Mouse (Mus musculus): ENCODE measurements at regions not wholly inside any gene's neighbourhood (a gene's known extent, or its start where the extent isn't known, plus 50 kb on each side); places are given as distances from the start of the nearest gene placed in this dataset.

DNA sequence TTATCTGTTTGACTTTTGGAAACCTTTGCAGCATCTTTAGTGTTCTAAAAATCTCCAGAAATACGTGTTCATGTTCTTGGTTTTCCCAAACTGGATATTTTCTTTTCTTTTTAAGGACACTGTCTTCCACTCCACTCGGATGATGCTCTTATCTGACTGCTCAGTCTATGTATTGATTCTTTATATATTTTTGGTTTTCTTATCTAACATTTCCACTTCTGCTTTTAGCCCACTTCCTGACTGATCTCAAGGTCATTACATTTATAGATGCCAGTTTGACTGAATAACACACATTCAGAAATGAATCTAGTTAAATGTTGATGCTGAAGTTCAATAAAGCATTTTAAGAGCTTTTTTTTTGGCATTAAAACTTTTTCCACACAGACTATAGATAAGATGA, 265.3 kb downstream of the Rpl36a-ps1 start:
- no peak for DNase-seq (ENCODE audit: low spot score)

DNA sequence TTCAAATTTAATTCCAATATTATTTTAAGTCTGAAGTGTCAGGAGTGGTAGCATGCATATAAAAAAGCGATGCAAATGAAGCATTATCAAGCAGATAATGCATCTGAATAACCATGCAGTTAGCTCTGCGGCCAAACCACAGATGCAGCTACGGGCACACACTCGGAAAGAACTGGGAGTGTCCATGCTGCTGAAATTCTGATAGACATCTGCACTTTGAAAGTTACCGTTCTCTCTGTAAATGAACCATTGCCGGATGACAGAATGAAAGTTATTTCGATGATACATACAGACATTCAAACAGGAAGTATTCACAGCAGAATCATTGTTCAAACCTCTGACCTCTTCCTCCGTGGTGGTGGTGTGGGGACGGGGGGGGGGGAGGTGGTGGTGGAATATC, 271.6 kb downstream of the Rpl36a-ps1 start:
- DNase-seq (ENCODE audit: low spot score) = no peak

- DNase-seq (ENCODE audit: low spot score) = no peak
These were observed 273.1 kb downstream of the Rpl36a-ps1 start for GRCm38 (mm10) chr14:98721033-98721432.

DNA sequence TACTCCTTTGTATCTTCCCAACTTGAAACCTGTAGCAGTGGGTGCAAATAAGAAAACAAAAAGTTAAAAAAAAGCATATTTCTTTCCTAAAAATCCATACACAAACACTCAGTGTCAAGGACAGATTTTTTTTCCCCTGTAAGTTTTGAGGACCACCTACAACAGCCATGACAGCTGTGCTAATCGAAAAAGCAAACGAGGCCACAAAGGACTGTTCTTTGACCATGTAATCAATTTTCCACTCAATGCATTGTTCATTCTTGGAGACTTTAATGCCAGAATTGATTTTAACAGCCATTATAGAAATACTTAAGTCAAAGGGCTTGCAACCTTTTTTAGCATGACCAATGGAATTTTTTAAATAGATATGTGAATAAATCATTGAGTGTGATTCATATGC, 286.1 kb downstream of the Rpl36a-ps1 start:
- DNase-seq (ENCODE audit: low spot score) = no peak

GRCm38 (mm10) chr14:98707574-98707973, 286.5 kb downstream of the Rpl36a-ps1 start:
- no peak for DNase-seq (ENCODE audit: low spot score)

DNA sequence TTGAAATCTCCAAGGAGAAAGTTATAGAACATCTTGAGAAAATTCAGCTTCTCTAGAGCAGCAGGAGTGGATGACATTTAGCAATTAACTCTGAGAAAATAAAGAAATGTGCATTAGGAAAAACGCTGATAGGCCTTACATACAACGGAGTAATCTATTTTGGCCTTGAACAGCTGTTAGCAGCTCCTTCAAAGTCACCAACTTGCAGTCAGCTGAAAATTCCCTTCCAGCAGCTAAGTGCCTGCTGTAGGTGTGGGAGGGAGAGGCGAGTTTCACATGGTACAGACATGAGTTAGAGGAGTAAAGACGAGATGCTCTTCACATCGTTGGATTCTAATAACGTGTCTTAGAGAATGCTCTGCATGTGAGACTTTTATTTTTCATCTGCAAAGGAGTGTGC, 290.8 kb downstream of the Rpl36a-ps1 start:
- DNase-seq (ENCODE audit: low spot score) = no peak

DNA sequence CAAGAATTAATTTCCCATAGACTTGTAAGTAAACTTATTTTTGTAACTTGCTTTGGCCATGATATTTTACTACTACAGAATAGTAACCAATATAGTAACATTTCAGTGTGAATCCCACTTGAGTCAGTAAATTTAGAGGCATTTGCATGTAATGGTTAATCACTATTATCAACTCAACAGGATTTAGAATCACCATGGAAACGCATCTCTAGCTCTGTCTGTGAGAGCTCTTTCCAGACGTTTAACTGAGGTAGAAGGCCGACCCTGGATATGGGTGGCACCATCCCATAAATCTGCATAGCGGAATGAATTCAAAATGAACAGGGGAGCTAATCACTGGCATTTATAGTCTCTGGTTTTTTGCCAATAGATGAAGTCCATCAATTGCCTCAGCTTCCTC, 337.6 kb downstream of the Rpl36a-ps1 start:
- DNase-seq (ENCODE audit: low spot score) = no peak

GRCm38 (mm10) chr14:98654191-98654809, 339.8 kb downstream of the Rpl36a-ps1 start:
- DNase-seq (ENCODE audit: low spot score) = no peak

GRCm38 (mm10) chr14:98651221-98651620, 342.9 kb downstream of the Rpl36a-ps1 start:
- DNase-seq (ENCODE audit: low spot score) = no peak

- no peak for DNase-seq (ENCODE audit: low spot score)
These were observed 343.6 kb downstream of the Rpl36a-ps1 start for GRCm38 (mm10) chr14:98650520-98650919.

- DNase-seq (ENCODE audit: low spot score) = no peak
These were observed 346.5 kb downstream of the Rpl36a-ps1 start for GRCm38 (mm10) chr14:98647614-98648013.

- no peak for DNase-seq (ENCODE audit: low spot score)
These were observed 350.4 kb downstream of the Rpl36a-ps1 start for GRCm38 (mm10) chr14:98643756-98644155.

DNA sequence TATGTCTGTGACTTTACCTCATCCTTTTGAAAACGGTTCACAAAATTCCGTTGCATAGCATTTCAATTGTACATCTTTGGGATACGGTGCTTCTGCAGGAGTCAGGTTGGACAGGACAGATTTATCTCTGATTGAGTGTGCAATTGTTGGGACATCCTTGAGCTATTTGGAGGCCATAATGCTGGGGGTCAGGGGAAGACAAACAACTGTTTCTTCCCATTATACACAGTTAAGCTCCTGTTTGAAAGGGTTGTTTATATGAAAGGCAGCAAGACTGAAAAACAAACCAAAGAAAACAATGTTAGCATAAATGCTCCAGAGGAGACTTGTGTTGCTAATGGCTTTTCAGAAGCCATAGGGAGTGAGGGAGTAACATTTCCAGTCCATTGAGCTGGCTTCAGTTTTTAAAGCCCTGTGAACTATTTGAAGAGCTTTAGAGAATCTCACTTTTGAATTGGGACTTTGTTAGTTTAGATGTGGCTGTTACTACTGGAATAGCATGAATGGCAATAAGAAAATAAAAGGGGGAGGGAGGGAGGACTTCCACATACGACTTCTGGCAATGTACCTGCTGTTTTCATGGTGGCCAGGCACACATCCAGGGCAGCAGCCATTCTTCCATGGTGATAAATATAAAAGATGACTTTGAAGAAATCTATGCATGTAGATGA, 351.3 kb downstream of the Rpl36a-ps1 start:
- no peak for DNase-seq (ENCODE audit: low spot score)

DNA sequence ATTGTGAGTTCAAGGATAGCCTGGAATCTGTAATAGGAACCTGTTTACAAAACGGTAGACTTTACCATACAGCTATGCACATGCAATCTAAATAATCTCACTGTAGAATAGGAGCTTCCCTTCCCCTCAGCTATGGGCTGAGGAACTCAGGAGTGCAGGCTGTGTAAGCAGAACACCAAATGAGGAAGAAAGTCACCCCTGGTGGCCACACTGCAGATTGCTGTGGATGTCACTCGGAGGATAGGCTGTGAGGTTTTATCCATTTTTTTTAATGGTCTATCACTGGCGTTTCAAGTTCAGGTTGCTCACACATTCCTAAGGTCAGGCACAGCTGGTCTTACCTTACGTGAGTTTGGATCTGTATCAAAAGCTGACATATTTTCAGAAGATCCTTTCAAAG, 365.1 kb downstream of the Rpl36a-ps1 start:
- no peak for DNase-seq (ENCODE audit: low spot score)

GRCm38 (mm10) chr14:98626476-98626875, 367.6 kb downstream of the Rpl36a-ps1 start:
- no peak for DNase-seq (ENCODE audit: low spot score)

DNA sequence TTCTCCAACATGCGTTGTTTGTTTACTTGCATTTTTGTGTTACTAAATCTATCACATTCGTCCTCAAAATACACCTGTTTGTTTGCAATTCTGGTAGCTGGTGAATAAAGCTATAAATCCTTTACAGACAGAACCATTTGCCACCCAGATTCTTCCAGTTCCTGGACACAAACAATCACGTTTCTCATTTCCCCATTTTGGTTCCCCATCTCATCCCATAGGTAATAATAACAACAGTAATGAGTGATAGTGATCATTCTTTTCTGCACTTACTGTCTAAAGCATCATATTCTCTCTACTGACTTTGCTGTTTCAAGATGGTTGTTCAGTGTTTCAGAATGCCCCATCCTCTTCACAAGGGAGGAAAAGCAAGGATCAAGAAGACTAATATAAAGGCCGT, 368.3 kb downstream of the Rpl36a-ps1 start:
- no peak for DNase-seq (ENCODE audit: low spot score)

DNA sequence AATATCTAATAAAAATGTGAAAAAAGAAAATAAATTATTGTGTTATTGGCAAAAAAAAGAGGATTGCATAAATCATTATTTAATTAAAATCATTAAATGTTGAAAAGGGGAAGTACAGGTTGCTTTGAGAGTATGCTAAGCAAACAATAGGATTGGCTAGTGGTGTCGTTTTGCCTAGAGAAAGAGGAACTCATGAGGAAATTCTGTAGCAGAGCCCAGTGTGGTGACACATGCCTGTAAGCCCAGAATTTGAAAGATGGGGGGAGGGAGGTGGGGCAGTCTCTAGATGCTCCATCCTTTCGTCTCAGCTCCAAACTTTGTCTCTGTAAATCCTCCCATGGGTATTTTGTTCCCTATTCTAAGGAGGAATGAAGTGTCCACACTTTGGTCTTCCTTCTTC, 388.3 kb downstream of the Rpl36a-ps1 start:
- no peak for DNase-seq (ENCODE audit: low spot score)

DNA sequence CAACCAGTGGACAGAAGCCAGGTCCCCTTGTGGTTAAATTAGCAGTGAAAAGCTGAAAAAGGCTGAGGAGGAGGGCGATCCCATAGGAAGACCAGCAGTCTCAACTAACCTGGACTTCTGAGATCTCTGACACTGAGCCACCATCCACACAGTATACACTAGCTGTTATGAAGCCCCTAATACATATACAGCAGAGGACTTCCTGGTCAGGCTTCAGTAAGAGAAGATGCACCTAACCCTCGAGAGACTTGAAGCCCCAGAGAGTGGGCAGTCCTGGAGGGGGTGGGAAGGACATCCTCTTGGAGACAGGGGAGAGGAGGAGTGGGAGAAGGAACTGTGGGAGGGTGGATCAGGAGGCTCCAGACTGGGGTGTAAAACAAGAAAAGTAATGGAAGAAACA, 397.9 kb downstream of the Rpl36a-ps1 start:
- DNase-seq (ENCODE audit: low spot score) = no peak

GRCm38 (mm10) chr14:98589846-98590245, 404.3 kb downstream of the Rpl36a-ps1 start:
- no peak for DNase-seq (ENCODE audit: low spot score)

- DNase-seq (ENCODE audit: low spot score) = no peak
These were observed 402.1 kb upstream of the Dach1 start for GRCm38 (mm10) chr14:98571644-98572043.

DNA sequence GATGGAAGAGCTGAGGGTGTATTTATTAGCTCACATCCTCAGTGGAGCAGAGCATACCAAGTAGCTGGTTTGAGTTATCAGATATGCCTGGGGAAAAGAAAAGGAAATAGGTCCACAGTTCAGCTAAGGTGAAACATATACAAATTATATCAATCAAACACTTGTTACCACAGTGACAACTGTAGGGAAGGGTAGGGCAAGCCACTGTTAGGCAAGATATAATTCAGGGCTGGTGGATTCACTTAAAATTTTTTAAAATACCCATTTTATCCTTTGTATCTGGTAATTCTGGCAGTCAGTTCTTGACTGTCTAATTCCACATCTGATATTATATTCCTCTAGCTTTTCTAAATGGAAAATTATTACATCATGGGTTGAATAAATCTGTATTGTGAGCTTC, 392.4 kb upstream of the Dach1 start:
- DNase-seq (ENCODE audit: low spot score) = no peak

DNA sequence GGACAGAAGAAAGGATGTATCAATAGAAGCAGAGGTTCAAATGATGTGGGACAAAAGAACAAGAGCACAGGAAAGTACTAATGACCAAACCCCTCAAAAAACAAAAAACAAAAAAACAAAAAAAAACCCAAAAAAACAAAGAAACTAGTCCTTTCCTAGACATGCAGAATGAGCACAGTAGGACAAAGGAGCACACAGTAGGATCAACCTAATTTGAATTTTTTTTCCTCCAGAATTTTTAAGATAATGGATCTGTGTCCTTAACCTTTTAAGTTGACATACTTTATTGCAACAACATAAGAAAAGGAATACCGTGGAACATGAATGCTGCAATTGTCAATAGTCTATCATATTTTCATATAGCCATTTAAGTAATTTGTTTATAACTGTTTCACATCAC, 370.2 kb upstream of the Dach1 start:
- no peak for DNase-seq (ENCODE audit: low spot score)

- no peak for DNase-seq (ENCODE audit: low spot score)
These were observed 368.7 kb upstream of the Dach1 start for GRCm38 (mm10) chr14:98538267-98538666.

DNA sequence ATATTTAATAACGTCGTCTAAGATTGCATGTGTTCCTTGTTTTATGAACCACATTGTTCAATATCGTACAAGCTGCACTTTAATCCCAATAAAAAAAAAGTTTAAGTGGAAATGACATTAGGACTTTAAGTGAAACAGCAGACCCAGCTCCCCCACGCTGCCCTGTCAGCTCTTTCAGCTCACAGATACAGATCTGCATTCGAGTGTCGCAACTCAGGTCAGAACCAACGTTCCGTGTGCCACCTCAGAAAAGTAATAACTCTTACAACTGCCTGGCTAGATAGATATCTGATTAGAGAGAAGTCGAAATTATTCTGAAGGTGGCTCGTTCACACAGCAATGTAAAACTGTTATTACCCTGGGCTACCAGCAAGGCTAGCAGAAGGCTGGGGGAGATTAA, 364.0 kb upstream of the Dach1 start:
- no peak for DNase-seq (ENCODE audit: low spot score)
